Mouse (Mus musculus) forebrain, embryonic 10.5 days (tissue): ENCODE results near the gene Ttyh3. TPM values are rescaled to one million over a fixed set of nuclear protein-coding genes. Genes with fewer than 3 reads are reported as not detected.

Experiments
- DNase-seq: peaks from one replicate; pipeline ENCODE4 v3.0.0-alpha.2; 2017; ENCODE audit warnings: low spot score; ENCODE audit errors: extremely low spot score
- H3K27ac ChIP-seq: fragments of 300-500 bp; sonication (generic); 2 replicates; pipeline ENCODE4 v1.5.1; 2016; ENCODE audit warnings: mild to moderate bottlenecking
- H3K27me3 ChIP-seq: fragments of 300-500 bp; sonication (generic); 2 replicates; pipeline ENCODE4 v1.6.1; 2016; ENCODE audit warnings: mild to moderate bottlenecking; ENCODE audit not compliant: poor library complexity, severe bottlenecking
- H3K36me3 ChIP-seq: fragments of 300-500 bp; sonication (generic); replicated peaks from 2 replicates; pipeline ENCODE4 v1.6.1; 2016; ENCODE audit warnings: mild to moderate bottlenecking, moderate library complexity
- H3K4me1 ChIP-seq: fragments of 300-500 bp; sonication (generic); 2 replicates; pipeline ENCODE4 v1.6.1; 2016
- H3K4me3 ChIP-seq: fragments of 300-500 bp; sonication (generic); 2 replicates; pipeline ENCODE4 v1.5.1; 2016; ENCODE audit warnings: mild to moderate bottlenecking, moderate library complexity
- H3K9me3 ChIP-seq: fragments of 300-500 bp; sonication (generic); 2 replicates; pipeline ENCODE4 v1.6.1; 2016; ENCODE audit warnings: mild to moderate bottlenecking, moderate library complexity
- WGBS: fragments of 180-500 bp; shearing (Covaris S2); methylation state at CpG from one replicate; pipeline ENCODE4 v1.1.7; 2016; 5-methylcytosine and 5-hydroxymethylcytosine counted together
- polyA plus RNA-seq: library from polyadenylated mRNA; unstranded; fragments of >200 nt; fragmentation: Nextera tagmentation; extraction: Ambion mirVana; gene quantifications from 2 replicates; pipeline ENCODE4 v1.2.1, GENCODE M21; 2016

Ttyh3 gene
- polyA plus RNA-seq, 1 experiment from 2014 or later = 35.7 TPM

GRCm38 (mm10) chr5:140597787-140598186 is 51.0 kb downstream of the Ttyh3 start:
- Histone ChIP-seq H3K27me3 (no peaks in the 10 kb centered on the region), H3K4me3 (no peak overlapping the region), H3K4me1 (peaks cover 48% of the 10 kb centered on the region), H3K36me3 (no peaks in the 10 kb centered on the region), H3K27ac (0 out of 2 replicates have a peak overlapping the region, but pooled peaks have one; percentile 2), H3K9me3 (no peaks in the 10 kb centered on the region)
- WGBS = 88% methylated on average over 4 of the region's 4 CpGs
- DNase-seq = no peak

DNA sequence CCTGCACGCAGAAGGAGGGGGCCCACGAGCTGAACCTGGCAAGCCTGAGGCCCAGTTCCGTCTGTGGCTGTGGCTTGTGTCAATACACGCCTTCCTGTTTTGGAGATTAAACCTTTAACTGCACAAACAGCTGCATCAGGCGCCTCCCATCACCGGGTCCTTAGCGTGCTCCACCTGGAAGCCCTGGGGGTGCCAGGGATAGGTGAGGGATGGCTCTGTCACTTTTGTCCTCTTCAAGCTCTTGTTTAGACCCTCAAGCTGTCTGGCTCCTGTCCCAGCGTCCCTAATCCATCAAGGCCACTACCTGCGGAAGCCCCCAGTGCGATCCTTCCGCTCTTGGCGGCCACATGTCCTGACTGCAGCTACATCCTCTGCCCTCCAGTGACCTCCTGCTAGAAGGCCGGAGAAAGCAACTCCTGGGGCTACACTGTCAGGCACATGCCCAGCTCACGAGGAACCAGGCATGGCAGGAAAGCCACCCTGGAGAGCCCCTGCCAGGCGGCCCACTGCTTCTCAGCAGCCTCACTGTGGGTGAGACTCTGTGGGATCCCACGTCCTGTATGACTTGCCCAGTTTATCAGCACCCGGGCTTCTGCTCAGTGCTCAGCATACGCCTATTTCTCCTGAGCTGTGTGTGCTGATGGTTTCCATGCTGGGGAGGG is 51.8 kb downstream of the Ttyh3 start:
- H3K9me3 ChIP-seq = no peaks in the 10 kb centered on the region
- no peak overlapping the region for H3K4me3 ChIP-seq
- no peaks in the 10 kb centered on the region for H3K27me3 ChIP-seq
- peak overlapping the region; percentile 67 for H3K27ac ChIP-seq
- DNase-seq = no peak
- WGBS = 77% methylated on average over 18 of the region's 18 CpGs
- H3K36me3 ChIP-seq = no peaks in the 10 kb centered on the region
- peaks cover 49% of the 10 kb centered on the region for H3K4me1 ChIP-seq

GRCm38 (mm10) chr5:140596426-140596825 is 52.4 kb downstream of the Ttyh3 start:
- Histone ChIP-seq H3K4me3 (no peak overlapping the region), H3K27ac (peak overlapping the region; percentile 67), H3K4me1 (peaks cover 50% of the 10 kb centered on the region), H3K9me3 (no peaks in the 10 kb centered on the region), H3K36me3 (no peaks in the 10 kb centered on the region), H3K27me3 (no peaks in the 10 kb centered on the region)
- DNase-seq = no peak
- WGBS = 83% methylated on average over 3 of the region's 3 CpGs

- Histone ChIP-seq H3K4me3 (no peak overlapping the region; the same call in 1 of the 2 replicates), H3K36me3 (no peaks in the 10 kb centered on the region), H3K27me3 (no peaks in the 10 kb centered on the region), H3K4me1 (peaks cover 49% of the 10 kb centered on the region), H3K27ac (peak overlapping the region; percentile 69), H3K9me3 (no peaks in the 10 kb centered on the region)
- WGBS = 65% methylated on average over 5 of the region's 5 CpGs
- DNase-seq = no peak
These were observed 54.0 kb downstream of the Ttyh3 start for GRCm38 (mm10) chr5:140594846-140595245.

GRCm38 (mm10) chr5:140589082-140589774 is 59.6 kb downstream of the Ttyh3 start:
- H3K4me1 ChIP-seq = peaks cover 52% of the 10 kb centered on the region
- H3K9me3 ChIP-seq = no peaks in the 10 kb centered on the region
- no peak overlapping the region for H3K4me3 ChIP-seq
- 94% methylated on average over 16 of the region's 16 CpGs for WGBS
- H3K27me3 ChIP-seq = no peaks in the 10 kb centered on the region
- peak overlapping the region; percentile 51 for H3K27ac ChIP-seq
- H3K36me3 ChIP-seq = no peaks in the 10 kb centered on the region
- DNase-seq = no peak

DNA sequence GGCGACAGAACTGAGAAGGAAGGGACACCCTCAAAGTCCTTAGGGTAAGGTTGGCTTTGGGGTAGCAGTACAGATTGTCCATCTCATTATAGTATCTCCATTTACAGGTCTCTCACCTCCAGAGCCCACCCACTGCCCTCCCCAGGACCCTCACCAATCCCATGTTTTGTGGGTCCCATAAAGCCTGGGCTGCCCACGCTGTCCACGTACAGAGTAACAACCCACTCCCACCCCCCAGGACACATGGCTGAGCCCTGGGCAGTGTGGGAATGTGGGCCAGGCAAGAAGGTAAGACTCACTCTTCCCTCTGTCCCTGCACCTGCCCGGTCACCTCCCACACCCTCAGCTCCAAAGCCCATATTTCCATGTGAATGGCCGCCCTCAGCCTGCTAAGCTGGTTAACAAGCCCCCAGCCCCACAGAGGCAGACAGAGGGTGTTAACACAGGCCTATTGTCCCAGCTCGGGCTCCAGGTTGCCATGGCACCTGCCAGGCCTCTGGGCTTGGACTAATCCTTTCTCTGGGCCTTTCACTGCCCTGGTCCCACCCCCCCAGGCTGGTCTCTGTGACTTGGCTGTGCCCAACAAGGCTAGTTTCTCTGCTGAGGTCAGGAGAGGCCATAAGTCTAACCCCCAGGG is 65.0 kb downstream of the Ttyh3 start:
- Histone ChIP-seq H3K36me3 (no peaks in the 10 kb centered on the region), H3K4me1 (peaks cover 87% of the 10 kb centered on the region), H3K27me3 (no peaks in the 10 kb centered on the region), H3K4me3 (peak overlapping the region; percentile 35), H3K9me3 (no peaks in the 10 kb centered on the region), H3K27ac (peak overlapping the region; percentile 94)
- peak; percentile 93 for DNase-seq
- 4% methylated on average over 6 of the region's 6 CpGs for WGBS

- WGBS = 5% methylated on average over 8 of the region's 8 CpGs
- Histone ChIP-seq H3K9me3 (no peaks in the 10 kb centered on the region), H3K4me1 (peaks cover 92% of the 10 kb centered on the region), H3K36me3 (no peaks in the 10 kb centered on the region), H3K4me3 (peak overlapping the region; percentile 35), H3K27me3 (no peaks in the 10 kb centered on the region), H3K27ac (peak overlapping the region; percentile 94)
- DNase-seq = peak; percentile 58
These were observed 65.7 kb downstream of the Ttyh3 start for GRCm38 (mm10) chr5:140582995-140583731.

DNA sequence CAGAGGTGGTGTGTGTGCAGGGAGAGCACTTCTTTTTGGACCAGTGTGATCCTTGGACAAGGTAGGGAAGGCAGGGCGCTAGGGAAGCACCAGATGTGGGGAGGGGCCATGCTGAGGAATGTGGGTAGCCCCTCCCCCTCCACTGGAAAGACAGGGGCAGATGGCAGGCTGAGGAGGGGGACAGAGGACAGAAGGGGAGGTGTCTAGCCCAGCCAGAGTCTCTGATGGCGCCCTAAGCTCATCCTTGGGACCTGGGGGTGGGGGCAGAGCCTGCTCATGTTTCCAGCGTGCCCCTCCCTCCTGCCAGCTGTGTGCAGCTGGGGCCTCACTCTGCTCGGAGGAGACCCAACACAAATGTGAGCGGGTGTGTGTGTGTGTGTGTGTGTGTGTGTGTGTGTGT is 67.3 kb downstream of the Ttyh3 start:
- Histone ChIP-seq H3K27ac (peak overlapping the region; percentile 94), H3K27me3 (no peaks in the 10 kb centered on the region), H3K4me1 (peaks cover 80% of the 10 kb centered on the region), H3K4me3 (peak overlapping the region; percentile 29; the same call in 1 of the 2 replicates), H3K9me3 (no peaks in the 10 kb centered on the region), H3K36me3 (no peaks in the 10 kb centered on the region)
- DNase-seq = peak; percentile 58
- 0% methylated on average over 5 of the region's 5 CpGs for WGBS

DNA sequence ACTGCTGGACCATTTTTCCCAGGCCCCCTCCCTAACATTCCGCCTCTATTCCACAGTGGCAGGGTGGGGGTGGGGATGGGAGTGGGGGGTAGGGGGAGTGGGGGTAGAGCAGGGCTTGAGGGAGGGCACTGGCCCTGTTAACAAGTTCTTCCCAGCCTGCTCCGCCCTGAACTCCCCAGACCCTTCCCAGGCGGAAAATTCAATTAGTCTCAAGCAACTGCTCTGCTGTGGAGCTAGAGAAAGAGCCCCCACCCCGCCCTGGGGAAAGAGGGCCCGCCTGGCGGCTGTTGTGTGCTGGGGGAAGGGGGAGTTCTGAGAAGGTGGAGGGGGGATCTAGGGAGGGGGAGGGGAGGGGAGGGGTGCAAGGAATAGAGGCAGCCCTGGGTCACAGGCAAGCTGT is 69.1 kb downstream of the Ttyh3 start:
- DNase-seq = peak; percentile 80
- H3K4me1 ChIP-seq = peaks cover 78% of the 10 kb centered on the region
- no peaks in the 10 kb centered on the region; the same call in 1 of the 2 replicates for H3K9me3 ChIP-seq
- 1% methylated on average over 6 of the region's 6 CpGs for WGBS
- peak overlapping the region; percentile 94 for H3K27ac ChIP-seq
- H3K4me3 ChIP-seq = peak overlapping the region; percentile 24
- no peaks in the 10 kb centered on the region for H3K27me3 ChIP-seq
- H3K36me3 ChIP-seq = no peaks in the 10 kb centered on the region

- H3K4me3 ChIP-seq = peak overlapping the region; percentile 24
These were observed 69.6 kb downstream of the Ttyh3 start for GRCm38 (mm10) chr5:140579221-140579620.

GRCm38 (mm10) chr5:140575381-140575866 is 73.4 kb downstream of the Ttyh3 start:
- Histone ChIP-seq H3K4me1 (peaks cover 41% of the 10 kb centered on the region), H3K9me3 (no peaks in the 10 kb centered on the region; the same call in 1 of the 2 replicates), H3K27me3 (no peaks in the 10 kb centered on the region), H3K27ac (peak overlapping the region; percentile 59), H3K4me3 (no peak overlapping the region), H3K36me3 (no peaks in the 10 kb centered on the region)
- 69% methylated on average over 5 of the region's 5 CpGs for WGBS
- no peak for DNase-seq

More at GRCm38 (mm10) chr5:140579221-140579620, 69.6 kb downstream of the Ttyh3 start:
- H3K4me1 ChIP-seq = peaks cover 73% of the 10 kb centered on the region
- no peaks in the 10 kb centered on the region; the same call in 1 of the 2 replicates for H3K9me3 ChIP-seq
- H3K27me3 ChIP-seq = no peaks in the 10 kb centered on the region
- H3K27ac ChIP-seq = peak overlapping the region; percentile 94
- WGBS = 25% methylated on average over 9 of the region's 9 CpGs
- no peak for DNase-seq
- H3K36me3 ChIP-seq = no peaks in the 10 kb centered on the region

DNA sequence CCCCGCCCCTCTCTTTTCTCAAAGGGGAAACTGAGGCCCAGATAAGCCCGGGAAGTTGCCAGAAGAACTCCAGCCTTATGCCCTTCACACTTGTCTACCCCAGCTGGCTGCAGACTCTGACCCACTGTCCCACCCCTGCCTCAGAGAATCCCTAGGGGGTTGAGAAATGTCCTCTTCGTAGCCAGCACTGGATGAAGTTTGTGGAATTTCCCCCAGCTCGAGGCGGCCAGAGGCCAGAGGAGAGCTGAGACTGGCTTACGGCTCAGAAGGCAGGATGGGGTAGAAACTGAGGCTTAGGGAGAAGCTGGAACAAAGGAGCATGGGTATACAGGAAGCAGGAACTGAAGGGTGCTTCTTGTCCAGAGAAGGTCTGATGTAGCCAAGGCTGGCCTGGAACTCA is 76.2 kb downstream of the Ttyh3 start:
- WGBS = 81% methylated on average over 6 of the region's 6 CpGs
- Histone ChIP-seq H3K4me1 (peaks cover 32% of the 10 kb centered on the region), H3K36me3 (no peaks in the 10 kb centered on the region), H3K9me3 (no peaks in the 10 kb centered on the region; the same call in 1 of the 2 replicates), H3K27ac (peak overlapping the region; percentile 58; the same call in 1 of the 2 replicates), H3K27me3 (no peaks in the 10 kb centered on the region), H3K4me3 (no peak overlapping the region)
- DNase-seq = no peak
